Comparison of ENCODE assay signal across 13 mouse cellular contexts in the genomic region with DNA sequence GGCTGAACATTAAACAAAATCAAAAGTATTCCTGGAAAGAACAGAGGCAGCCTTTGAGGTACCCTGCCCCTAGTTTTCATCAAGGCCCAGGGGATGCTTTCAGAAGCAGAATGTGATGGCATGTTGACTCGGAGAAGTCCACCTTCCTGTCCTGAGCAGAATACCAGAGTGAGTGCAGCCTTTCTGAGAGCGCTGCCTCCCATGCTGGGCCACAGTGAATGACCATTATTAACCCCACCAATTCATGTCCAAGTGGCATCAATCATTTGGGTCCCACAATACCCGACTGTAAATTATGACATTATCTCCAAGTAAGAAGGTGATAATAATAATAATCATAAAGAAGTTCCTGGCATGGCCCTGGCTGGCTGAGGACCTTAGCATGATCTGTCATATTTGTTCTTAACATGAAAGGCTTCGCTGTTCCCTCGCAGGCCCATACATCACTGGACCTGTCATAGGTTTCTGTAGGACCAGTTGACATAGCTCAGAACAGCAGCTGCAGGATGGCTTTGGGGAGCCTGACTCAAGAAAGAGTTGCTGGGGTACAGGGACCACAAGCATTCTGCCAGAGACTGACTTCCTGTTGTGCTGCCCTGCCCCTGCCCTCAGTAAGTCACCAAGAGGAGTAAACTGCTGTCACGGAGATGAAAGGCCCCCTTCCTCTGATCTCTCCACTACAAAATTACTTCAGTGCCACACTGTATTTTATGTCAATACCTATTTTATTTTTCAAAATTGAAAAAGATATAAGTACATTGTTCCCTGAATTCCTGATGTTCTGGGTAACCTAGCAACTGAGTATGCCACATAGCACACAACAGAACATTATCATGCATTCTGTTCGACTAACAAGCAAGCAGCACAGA.
DNase-seq lines count a peak whose midpoint lies in the region; ATAC-seq lines count a peak whose summit lies in the region.
"Had no signal": no experiment of that assay in that cellular context is flagged by ENCODE, and none has a peak within 500 bp of the region (broad histone marks: within the 10 kb centered on the region; RNA-seq: fewer than 3 reads in every experiment).

No protein-coding gene starts in this region.

- H3K4me3 ChIP-seq in hindbrain, embryonic 16.5 days (ENCODE audit: low read length): no peak overlapping the region
- H3K4me3 ChIP-seq in neural tube, embryonic 14.5 days (ENCODE audit: low read depth, low read length): no peak overlapping the region
- H3K4me3 ChIP-seq: erythroblast, embryonic 14.5 days; heart, embryonic 10.5 days had no signal

- ATAC-seq in frontal cortex, adult (ENCODE audit: low TSS enrichment): peak; percentile 29; the same call in 1 of the 2 replicates
- peak; percentile 87 for ATAC-seq in hindbrain, embryonic 16.5 days
- ATAC-seq in neural tube, embryonic 14.5 days (ENCODE audit: low read depth): peak; percentile 82
- ATAC-seq in megakaryocyte, adult 5-6 weeks (ENCODE audit: poor library complexity, severe bottlenecking): no peak

- H3K4me2 ChIP-seq in hindbrain, embryonic 16.5 days (ENCODE audit: low read length): no peak overlapping the region
- H3K4me2 ChIP-seq in neural tube, embryonic 14.5 days (ENCODE audit: low read depth, low read length): no peak overlapping the region

- DNase-seq in frontal cortex, postnatal 36 days (ENCODE audit: low spot score in 2 of 2): no peak
- DNase-seq in embryo, embryonic 9.5 days (ENCODE audit: extremely low spot score): peak; percentile 9
- no peak for DNase-seq in spleen, adult 18-20 months
- no peak for DNase-seq in left cerebral cortex, adult 18-20 months (ENCODE audit: low spot score in 2 of 2)
- DNase-seq: cerebellum, adult 11 months; lung, adult 2 months had no signal

- H3K27me3 ChIP-seq in hindbrain, embryonic 16.5 days (replicated peaks; ENCODE audit: control insufficient read depth, insufficient read depth, low read length): no peaks in the 10 kb centered on the region
- H3K27me3 ChIP-seq in neural tube, embryonic 14.5 days (ENCODE audit: control insufficient read depth, insufficient read depth, low read length): no peaks in the 10 kb centered on the region

- WGBS in hindbrain, embryonic 16.5 days: 22% methylated on average over 7 of the region's 7 CpGs
- WGBS in neural tube, embryonic 14.5 days: 19% methylated on average over 7 of the region's 7 CpGs

- H3K36me3 ChIP-seq in hindbrain, embryonic 16.5 days (ENCODE audit: control insufficient read depth, insufficient read depth, low read length): no peaks in the 10 kb centered on the region
- no peaks in the 10 kb centered on the region for H3K36me3 ChIP-seq in neural tube, embryonic 14.5 days (ENCODE audit: control insufficient read depth, insufficient read depth, low read length)
- H3K36me3 ChIP-seq: G1E; heart, embryonic 10.5 days had no signal

- no peak overlapping the region; the same call in 1 of the 2 replicates for H3K27ac ChIP-seq in hindbrain, embryonic 16.5 days (ENCODE audit: low read depth, low read length)
- H3K27ac ChIP-seq in neural tube, embryonic 14.5 days (ENCODE audit: low read depth, low read length): peak overlapping the region; percentile 36; the same call in 1 of the 2 replicates
- H3K27ac ChIP-seq: heart, embryonic 10.5 days had no signal

- no peaks in the 10 kb centered on the region for H3K9me3 ChIP-seq in hindbrain, embryonic 16.5 days (ENCODE audit: control insufficient read depth, low read length)
- H3K9me3 ChIP-seq in neural tube, embryonic 14.5 days (ENCODE audit: control insufficient read depth, low read length): no peaks in the 10 kb centered on the region
- H3K9me3 ChIP-seq: G1E; heart, embryonic 10.5 days had no signal

- peaks cover 6% of the 10 kb centered on the region for H3K4me1 ChIP-seq in hindbrain, embryonic 16.5 days (ENCODE audit: control insufficient read depth, insufficient read depth, low read depth, low read length)
- peaks cover 6% of the 10 kb centered on the region for H3K4me1 ChIP-seq in neural tube, embryonic 14.5 days (ENCODE audit: control insufficient read depth, insufficient read depth, low read length)
- H3K4me1 ChIP-seq: heart, embryonic 10.5 days had no signal

- no peak overlapping the region for H3K9ac ChIP-seq in hindbrain, embryonic 16.5 days (ENCODE audit: low read depth, low read length)
- no peak overlapping the region for H3K9ac ChIP-seq in neural tube, embryonic 14.5 days (replicated peaks; ENCODE audit: low read depth, low read length)
